Mouse (Mus musculus) embryonic facial prominence, embryonic 14.5 days (tissue): Measurements from ENCODE around the gene 2310079G19Rik. TPM values are rescaled to one million over a fixed set of nuclear protein-coding genes. Genes with fewer than 3 reads are reported as not detected.

Experiments used
- ATAC-seq: fragments of 200-750 bp; cut with Nextera tagmentation; 2 replicates; pipeline ENCODE4 v1.8.0; 2017; ENCODE audit warnings: low read depth, moderate number of reproducible peaks, moderate TSS enrichment
- DNase-seq: peaks from one replicate; pipeline ENCODE4 v3.0.0-alpha.2; 2015; ENCODE audit warnings: low spot score
- H3K27ac ChIP-seq: fragments of 300-500 bp; sonication (generic); replicated peaks from 2 replicates; pipeline ENCODE4 v1.5.1; 2014; ENCODE audit warnings: low read depth, mild to moderate bottlenecking, low read length, moderate library complexity
- H3K27me3 ChIP-seq: fragments of 300-500 bp; sonication (generic); replicated peaks from 2 replicates; pipeline ENCODE4 v1.6.1; 2014; ENCODE audit warnings: low read length; ENCODE audit not compliant: control insufficient read depth, insufficient read depth
- H3K36me3 ChIP-seq: fragments of 300-500 bp; sonication (generic); 2 replicates; pipeline ENCODE4 v1.6.1; 2014; ENCODE audit warnings: low read length, mixed read lengths; ENCODE audit not compliant: control insufficient read depth, insufficient read depth
- H3K4me1 ChIP-seq: fragments of 300-500 bp; sonication (generic); 2 replicates; pipeline ENCODE4 v1.6.1; 2014; ENCODE audit warnings: antibody characterized with exemption, low read length; ENCODE audit not compliant: control insufficient read depth, insufficient read depth
- H3K4me2 ChIP-seq: fragments of 300-500 bp; sonication (generic); 2 replicates; pipeline ENCODE4 v1.6.1; 2014; ENCODE audit warnings: low read depth, mild to moderate bottlenecking, low read length, moderate library complexity, mixed read lengths
- H3K4me3 ChIP-seq: fragments of 300-500 bp; sonication (generic); 2 replicates; pipeline ENCODE4 v1.5.1; 2014; ENCODE audit warnings: low read depth, mild to moderate bottlenecking, low read length
- H3K9ac ChIP-seq: fragments of 300-500 bp; sonication (generic); 2 replicates; pipeline ENCODE4 v1.6.1; 2014; ENCODE audit warnings: low read depth, mild to moderate bottlenecking, low read length, moderate library complexity, mixed read lengths
- H3K9me3 ChIP-seq: fragments of 300-500 bp; sonication (generic); 2 replicates; pipeline ENCODE4 v1.6.1; 2016; ENCODE audit warnings: low read length; ENCODE audit not compliant: control insufficient read depth
- WGBS: fragments of 180-500 bp; shearing (Covaris S2); extraction: QIAGEN DNeasy Blood & Tissue Kit; methylation state at CpG from one replicate; pipeline ENCODE4 v1.1.7; 2014; 5-methylcytosine and 5-hydroxymethylcytosine counted together
- polyA plus RNA-seq: library from polyadenylated mRNA; unstranded; fragments of >200 nt; fragmentation: Nextera tagmentation; extraction: Ambion mirVana; gene quantifications from 2 replicates; pipeline ENCODE4 v1.2.1, GENCODE M21; 2014

The 2310079G19Rik gene
- polyA plus RNA-seq, 1 experiment from 2014 or later, result not detected

DNA sequence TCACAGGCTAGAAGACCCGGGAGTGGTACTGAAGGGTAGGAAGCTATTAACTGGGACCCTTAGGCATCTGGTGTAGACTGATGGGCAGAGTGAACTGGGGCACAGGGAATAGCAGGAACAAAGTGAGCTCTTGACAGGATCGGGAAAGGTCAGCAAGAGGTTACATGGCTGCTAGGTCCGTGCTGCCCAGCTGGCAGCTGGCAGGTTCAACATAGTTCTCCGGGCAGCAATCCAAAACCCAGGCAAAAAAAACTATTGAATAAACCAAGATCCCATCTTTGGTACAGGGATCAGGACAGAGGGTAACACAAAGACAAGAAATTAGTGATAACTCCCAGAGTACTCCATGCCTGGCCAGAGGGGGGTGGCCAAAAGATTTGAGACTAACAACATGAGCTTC lies 7.7 kb upstream of the 2310079G19Rik start:
- Histone ChIP-seq H3K4me3 (no peak overlapping the region), H3K36me3 (no peaks in the 10 kb centered on the region), H3K27ac (no peak overlapping the region), H3K27me3 (no peaks in the 10 kb centered on the region), H3K4me1 (no peaks in the 10 kb centered on the region), H3K9ac (no peak overlapping the region), H3K9me3 (no peaks in the 10 kb centered on the region), H3K4me2 (no peak overlapping the region)
- DNase-seq (peak; percentile 35), ATAC-seq (no peak)
- WGBS, result 30% methylated on average over 4 of the region's 4 CpGs

GRCm38 (mm10) chr16:88631474-88631873 lies 4.0 kb upstream of the 2310079G19Rik start:
- Histone ChIP-seq H3K9ac (no peak overlapping the region), H3K9me3 (no peaks in the 10 kb centered on the region)
- no peak for DNase-seq

GRCm38 (mm10) chr16:88612712-88613111 lies 14.8 kb downstream of the 2310079G19Rik start:
- no peaks in the 10 kb centered on the region for H3K9me3 ChIP-seq
- no peaks in the 10 kb centered on the region for H3K36me3 ChIP-seq
- DNase-seq, result no peak
- H3K4me2 ChIP-seq, result no peak overlapping the region
- H3K27me3 ChIP-seq, result no peaks in the 10 kb centered on the region
- H3K27ac ChIP-seq, result no peak overlapping the region
- H3K4me1 ChIP-seq, result no peaks in the 10 kb centered on the region
- H3K9ac ChIP-seq, result no peak overlapping the region
- ATAC-seq, result no peak
- WGBS, result 66% methylated on average over 4 of the region's 4 CpGs
- no peak overlapping the region for H3K4me3 ChIP-seq

More at GRCm38 (mm10) chr16:88631474-88631873, 4.0 kb upstream of the 2310079G19Rik start:
- H3K4me3 ChIP-seq, result no peak overlapping the region
- no peak for ATAC-seq
- no peaks in the 10 kb centered on the region for H3K27me3 ChIP-seq
- H3K4me1 ChIP-seq, result no peaks in the 10 kb centered on the region
- no peaks in the 10 kb centered on the region for H3K36me3 ChIP-seq
- no peak overlapping the region for H3K27ac ChIP-seq
- 69% methylated on average over 4 of the region's 4 CpGs for WGBS
- no peak overlapping the region for H3K4me2 ChIP-seq

- Histone ChIP-seq H3K4me3 (no peak within 1 kb of the TSS), H3K36me3 (no peaks in the 10 kb centered on the region), H3K9ac (no peak within 1 kb of the TSS), H3K27me3 (no peaks in the 10 kb centered on the region), H3K27ac (no peak within 1 kb of the TSS), H3K9me3 (no peaks in the 10 kb centered on the region), H3K4me2 (no peak within 1 kb of the TSS), H3K4me1 (no peaks in the 10 kb centered on the region)
- no peak for DNase-seq
- WGBS, result 90% methylated on average over 8 of the region's 8 CpGs
- no peak for ATAC-seq
These were observed 15.5 kb downstream of the 2310079G19Rik start, which contains the start of gene Krtap24-1 for GRCm38 (mm10) chr16:88611922-88612321. Gene Krtap24-1 (minus strand): TSS chr16:88612279.

GRCm38 (mm10) chr16:88604570-88604969 lies 22.9 kb downstream of the 2310079G19Rik start:
- Histone ChIP-seq H3K9me3 (no peaks in the 10 kb centered on the region), H3K4me3 (no peak overlapping the region), H3K4me1 (peaks cover 8% of the 10 kb centered on the region; the same call in 1 of the 2 replicates), H3K27ac (no peak overlapping the region), H3K4me2 (no peak overlapping the region), H3K36me3 (no peaks in the 10 kb centered on the region), H3K27me3 (no peaks in the 10 kb centered on the region), H3K9ac (no peak overlapping the region)
- DNase-seq (no peak), ATAC-seq (no peak)
- WGBS, result 85% methylated on average over 6 of the region's 6 CpGs

DNA sequence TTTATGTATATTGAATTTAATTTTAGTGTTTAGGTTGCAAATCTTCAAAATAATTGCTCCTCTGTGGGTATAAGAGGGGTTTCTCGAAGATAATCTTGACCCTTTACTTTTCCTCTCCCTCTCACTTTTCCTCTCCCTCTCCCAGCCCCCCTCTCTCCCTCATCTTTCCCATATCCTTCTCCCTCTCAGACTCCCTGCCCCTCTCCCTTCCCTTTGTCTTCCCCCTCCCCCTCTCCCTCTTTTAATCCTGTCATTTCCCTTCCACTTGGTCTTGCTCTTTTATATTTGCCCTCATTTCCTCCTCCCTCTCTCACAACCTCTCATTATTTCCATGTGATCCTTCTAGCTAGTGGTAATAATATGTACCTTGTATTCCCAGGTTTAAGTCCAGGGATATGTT lies 25.0 kb downstream of the 2310079G19Rik start:
- Histone ChIP-seq H3K4me2 (no peak overlapping the region), H3K4me1 (peaks cover 8% of the 10 kb centered on the region; the same call in 1 of the 2 replicates), H3K27me3 (no peaks in the 10 kb centered on the region), H3K4me3 (no peak overlapping the region), H3K9ac (no peak overlapping the region), H3K36me3 (no peaks in the 10 kb centered on the region), H3K27ac (no peak overlapping the region), H3K9me3 (no peaks in the 10 kb centered on the region)
- no peak for DNase-seq
- WGBS, result 34% methylated on average over 1 of the region's 1 CpGs
- no peak for ATAC-seq

- no peaks in the 10 kb centered on the region for H3K9me3 ChIP-seq
- ATAC-seq (0 out of 2 replicates have a peak, but pooled peaks have one; percentile 12), DNase-seq (no peak)
- H3K4me3 ChIP-seq, result no peak overlapping the region
- H3K27ac ChIP-seq, result no peak overlapping the region
- peaks cover 8% of the 10 kb centered on the region; the same call in 1 of the 2 replicates for H3K4me1 ChIP-seq
- no peaks in the 10 kb centered on the region for H3K36me3 ChIP-seq
- H3K4me2 ChIP-seq, result peak overlapping the region; percentile 25; the same call in 1 of the 2 replicates
- no peaks in the 10 kb centered on the region for H3K27me3 ChIP-seq
- WGBS, result 74% methylated on average over 8 of the region's 8 CpGs
- H3K9ac ChIP-seq, result no peak overlapping the region
These were observed 27.2 kb downstream of the 2310079G19Rik start for GRCm38 (mm10) chr16:88600303-88600702.

- Histone ChIP-seq H3K9ac (no peak overlapping the region), H3K36me3 (no peaks in the 10 kb centered on the region), H3K4me3 (no peak overlapping the region), H3K4me1 (peaks cover 8% of the 10 kb centered on the region; the same call in 1 of the 2 replicates), H3K4me2 (peak overlapping the region; percentile 25), H3K27ac (no peak overlapping the region), H3K27me3 (no peaks in the 10 kb centered on the region), H3K9me3 (no peaks in the 10 kb centered on the region)
- ATAC-seq (peak; percentile 75; the same call in 1 of the 2 replicates), DNase-seq (peak; percentile 47)
- 35% methylated on average over 16 of the region's 16 CpGs for WGBS
These were observed 27.8 kb downstream of the 2310079G19Rik start for GRCm38 (mm10) chr16:88599504-88600237.

- no peaks in the 10 kb centered on the region for H3K27me3 ChIP-seq
- H3K4me3 ChIP-seq, result no peak overlapping the region
- no peaks in the 10 kb centered on the region for H3K36me3 ChIP-seq
- ATAC-seq (no peak), DNase-seq (peak; percentile 19)
- no peaks in the 10 kb centered on the region for H3K4me1 ChIP-seq
- no peak overlapping the region for H3K4me2 ChIP-seq
- no peak overlapping the region for H3K27ac ChIP-seq
- no peak overlapping the region for H3K9ac ChIP-seq
- H3K9me3 ChIP-seq, result no peaks in the 10 kb centered on the region
These were observed 34.7 kb downstream of the 2310079G19Rik start for GRCm38 (mm10) chr16:88592758-88593157.
